Mouse (Mus musculus) cortical plate, adult 2 months (tissue): ENCODE results near the gene Snrk.

Experiments used
- CTCF ChIP-seq: fragments of 200-500 bp; IDR thresholded peaks from 2 replicates; pipeline ENCODE4 v1.5.1; 2011; ENCODE audit warnings: mild to moderate bottlenecking, control low read depth, low read length; ENCODE audit not compliant: insufficient read depth; ENCODE audit errors: extremely low read depth
- POLR2A ChIP-seq: fragments of 200-500 bp; IDR thresholded peaks from 2 replicates; pipeline ENCODE4 v1.6.1; 2011; ENCODE audit warnings: mild to moderate bottlenecking, low read length, control low read depth; ENCODE audit not compliant: insufficient read depth; ENCODE audit errors: extremely low read depth

DNA sequence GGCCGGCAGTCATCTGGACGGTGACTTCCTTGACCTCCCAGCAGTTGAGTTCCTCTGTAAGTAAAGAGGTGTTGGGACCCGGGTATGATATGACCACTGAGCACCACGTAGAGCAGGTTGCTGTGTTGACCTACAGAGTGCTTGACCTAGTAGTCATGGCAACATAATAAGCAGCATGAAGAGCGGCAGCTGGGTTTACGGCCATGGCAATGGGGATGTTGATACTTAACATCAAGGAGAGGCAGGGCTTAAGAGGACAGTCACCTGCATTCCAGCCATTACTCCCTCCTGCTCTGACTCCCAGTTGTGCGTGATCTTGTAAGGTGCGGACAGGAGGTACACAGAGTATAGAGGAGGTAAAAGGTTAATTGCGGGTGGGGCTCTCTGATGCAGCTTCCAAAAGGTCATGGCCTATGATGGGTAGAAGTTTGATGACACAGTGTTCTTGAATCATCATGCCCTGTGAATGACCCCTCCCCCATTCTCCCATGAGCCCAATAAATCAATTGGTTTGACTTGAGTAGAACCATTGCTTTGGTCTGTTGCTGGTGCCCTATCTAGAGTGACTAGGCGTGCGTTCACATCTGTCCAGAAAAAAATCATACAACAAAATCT, 47.4 kb upstream of the Snrk start:
- TF ChIP-seq POLR2A (no peak), CTCF (no peak)
